Mouse (Mus musculus): ENCODE results near the gene Klra1. TPM values are rescaled to one million over a fixed set of nuclear protein-coding genes. Genes with fewer than 3 reads are reported as not detected.

Gene Klra1
- polyA plus RNA-seq (2015; fragmentation: Nextera tagmentation; extraction: Ambion mirVana): not detected in 2 replicates

DNA sequence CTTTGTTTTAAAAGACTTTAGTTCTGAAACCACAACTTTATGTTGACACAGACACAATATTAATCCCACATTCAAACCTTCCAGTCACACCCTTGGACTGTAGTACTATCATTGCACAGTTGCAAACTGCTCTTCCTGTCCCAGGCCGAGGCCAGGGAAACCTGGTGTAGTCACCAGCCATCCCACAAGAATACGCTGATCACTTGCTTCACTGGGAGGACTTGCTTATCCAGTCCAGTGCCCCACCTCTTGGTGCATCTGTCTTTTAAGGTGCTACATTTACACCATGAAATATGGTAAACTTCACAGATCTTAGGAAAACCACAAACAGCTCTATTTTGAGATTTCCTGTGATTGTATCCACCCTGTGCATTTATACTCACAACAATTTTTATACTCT is at the start of gene Klra1:
Klra1 (minus strand) TSS at position 125 of the 400 bp plus-strand sequence.

DNA sequence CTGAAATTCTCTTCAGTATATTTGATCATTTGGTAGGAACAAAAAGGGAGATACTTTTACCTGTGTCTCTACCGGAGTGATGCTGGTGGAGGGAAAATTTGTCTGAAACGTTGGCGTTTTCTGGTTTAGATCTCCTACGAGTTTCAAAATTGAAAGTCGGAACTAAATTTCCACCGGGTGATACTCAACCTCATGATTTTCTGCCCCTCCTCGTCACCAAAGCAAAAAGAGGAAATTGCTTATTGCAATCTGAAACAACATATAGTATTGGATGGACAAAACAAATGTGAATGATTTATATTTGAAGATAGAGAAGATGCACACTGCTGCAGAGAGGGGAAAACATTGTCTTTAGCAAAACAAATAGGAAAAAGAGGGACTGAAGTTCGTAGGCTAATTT is 49.3 kb downstream of the Klra1 start, which contains the start of gene Klra3:
Klra3 (minus strand) TSS at position 164 of the 400 bp plus-strand sequence.

Other genes with a start within 250 kb of the Klra1 start
- not detected in 2 replicates for gene Klra9, start 193.8 kb downstream of the Klra1 start, polyA plus RNA-seq (2015; fragmentation: Nextera tagmentation; extraction: Ambion mirVana)
- not detected in 2 replicates for gene Klra7, start 153.6 kb downstream of the Klra1 start, polyA plus RNA-seq (2015; fragmentation: Nextera tagmentation; extraction: Ambion mirVana)
- gene Klra10, start 104.9 kb downstream of the Klra1 start, polyA plus RNA-seq (2015; fragmentation: Nextera tagmentation; extraction: Ambion mirVana): not detected in 2 replicates
- gene Klra3, start 49.3 kb downstream of the Klra1 start, polyA plus RNA-seq (2015; fragmentation: Nextera tagmentation; extraction: Ambion mirVana): not detected in 2 replicates